In genomic region chr7:117021716-117022115, GRCm38 (mm10) we compare ENCODE assay signal across 9 mouse cellular contexts.
DNase-seq lines count a peak whose midpoint lies in the region; ATAC-seq and TF ChIP-seq lines count a peak whose summit lies in the region.
"Had no signal": no experiment of that assay in that cellular context is flagged by ENCODE, and none has a peak within 500 bp of the region (broad histone marks: within the 10 kb centered on the region; RNA-seq: fewer than 3 reads in every experiment).

No protein-coding gene starts in this region.

- DNase-seq in kidney, adult 2 months = peak; percentile 14
- DNase-seq in ES-E14 (ENCODE audit: low read depth, low spot score) = peak; percentile 54
- DNase-seq in adrenal gland, postnatal 25 days = peak; percentile 27
- peak; percentile 82 for DNase-seq in limb, embryonic 11.5 days (ENCODE audit: low spot score)

- in situ Hi-C loops in ES-E14 (cut with MboI; ENCODE audit: low sequenced_read_pairs in 2 of 2, unreplicated experiment in 2 of 2) = no loop called here

- 41% methylated on average over 4 of the region's 4 CpGs for WGBS in kidney, adult 2 months
- WGBS in kidney, embryonic 15.5 days = 53% methylated on average over 4 of the region's 4 CpGs
- WGBS in limb, embryonic 11.5 days = 61% methylated on average over 4 of the region's 4 CpGs
- WGBS in forebrain, embryonic 13.5 days = 62% methylated on average over 4 of the region's 4 CpGs

- no peak overlapping the region for H3K4me2 ChIP-seq in kidney, embryonic 15.5 days
- H3K4me2 ChIP-seq in limb, embryonic 11.5 days (ENCODE audit: low read depth, severe bottlenecking) = no peak overlapping the region
- H3K4me2 ChIP-seq in forebrain, embryonic 13.5 days = no peak overlapping the region
- H3K4me2 ChIP-seq: neural tube, embryonic 13.5 days had no signal

- no peak for ATAC-seq in kidney, embryonic 15.5 days (replicated peaks; ENCODE audit: low FRiP score)
- no peak for ATAC-seq in limb, embryonic 11.5 days (ENCODE audit: insufficient number of reproducible peaks, low FRiP score, low TSS enrichment, low read depth)
- no peak for ATAC-seq in megakaryocyte-erythroid progenitor cell, adult 5-6 weeks (replicated peaks; ENCODE audit: low FRiP score, low TSS enrichment, poor library complexity, severe bottlenecking)
- no peak for ATAC-seq in megakaryocyte, adult 5-6 weeks (ENCODE audit: poor library complexity, severe bottlenecking)
- ATAC-seq in forebrain, embryonic 13.5 days = no peak

- H3K4me3 ChIP-seq in kidney, adult 2 months (ENCODE audit: insufficient read depth, low read depth, low read length) = no peak overlapping the region
- H3K4me3 ChIP-seq in kidney, embryonic 15.5 days (replicated peaks) = no peak overlapping the region
- no peak overlapping the region for H3K4me3 ChIP-seq in ES-E14 (ENCODE audit: insufficient read depth in 1 of 2, low read depth in 1 of 2, low read length in 2 of 2, poor library complexity in 1 of 2, severe bottlenecking in 1 of 2)
- no peak overlapping the region for H3K4me3 ChIP-seq in limb, embryonic 11.5 days (ENCODE audit: low read depth, low read length)
- no peak overlapping the region for H3K4me3 ChIP-seq in forebrain, embryonic 13.5 days
- H3K4me3 ChIP-seq: neural tube, embryonic 13.5 days had no signal

- H3K27ac ChIP-seq in kidney, adult 2 months (ENCODE audit: insufficient read depth, low read depth, low read length) = no peak overlapping the region
- no peak overlapping the region for H3K27ac ChIP-seq in kidney, embryonic 15.5 days
- H3K27ac ChIP-seq in ES-E14 (ENCODE audit: insufficient read depth, low read depth, low read length, poor library complexity, severe bottlenecking) = no peak overlapping the region
- H3K27ac ChIP-seq in limb, embryonic 11.5 days (replicated peaks; ENCODE audit: low read depth, low read length) = no peak overlapping the region
- no peak overlapping the region for H3K27ac ChIP-seq in forebrain, embryonic 13.5 days
- H3K27ac ChIP-seq: neural tube, embryonic 13.5 days had no signal

- no peak for TF ChIP-seq POLR2A in kidney, adult 2 months (IDR thresholded peaks at IDR 0.05; ENCODE audit: low read depth, low read length)

- H3K9ac ChIP-seq in kidney, embryonic 15.5 days = no peak overlapping the region
- no peak overlapping the region for H3K9ac ChIP-seq in ES-E14 (ENCODE audit: insufficient read depth, low read depth, low read length, poor library complexity, severe bottlenecking)
- H3K9ac ChIP-seq in limb, embryonic 11.5 days (ENCODE audit: low read length) = no peak overlapping the region
- no peak overlapping the region for H3K9ac ChIP-seq in forebrain, embryonic 13.5 days
- H3K9ac ChIP-seq: neural tube, embryonic 13.5 days had no signal

- no peaks in the 10 kb centered on the region for H3K27me3 ChIP-seq in kidney, adult 2 months (replicated peaks; ENCODE audit: control insufficient read depth, insufficient read depth, low read length)
- H3K27me3 ChIP-seq in kidney, embryonic 15.5 days = no peaks in the 10 kb centered on the region
- no peaks in the 10 kb centered on the region for H3K27me3 ChIP-seq in limb, embryonic 11.5 days (ENCODE audit: control insufficient read depth, insufficient read depth, low read length)
- no peaks in the 10 kb centered on the region for H3K27me3 ChIP-seq in forebrain, embryonic 13.5 days
- H3K27me3 ChIP-seq: neural tube, embryonic 13.5 days had no signal

- no peaks in the 10 kb centered on the region for H3K36me3 ChIP-seq in kidney, adult 2 months (ENCODE audit: control insufficient read depth, insufficient read depth, low read length)
- H3K36me3 ChIP-seq in kidney, embryonic 15.5 days = no peaks in the 10 kb centered on the region
- no peaks in the 10 kb centered on the region for H3K36me3 ChIP-seq in ES-E14 (ENCODE audit: control insufficient read depth, insufficient read depth, low read length, poor library complexity, severe bottlenecking)
- no peaks in the 10 kb centered on the region for H3K36me3 ChIP-seq in limb, embryonic 11.5 days (ENCODE audit: control insufficient read depth, insufficient read depth, low read length)
- H3K36me3 ChIP-seq in forebrain, embryonic 13.5 days (ENCODE audit: poor library complexity, severe bottlenecking) = no peaks in the 10 kb centered on the region
- H3K36me3 ChIP-seq: neural tube, embryonic 13.5 days had no signal

- no peak for TF ChIP-seq CTCF in kidney, adult 2 months (conservative IDR thresholded peaks at IDR 0.05; ENCODE audit: insufficient read depth, insufficient read length, low read depth, low read length)

- H3K9me3 ChIP-seq in kidney, embryonic 15.5 days (replicated peaks) = no peaks in the 10 kb centered on the region
- no peaks in the 10 kb centered on the region for H3K9me3 ChIP-seq in ES-E14 (ENCODE audit: control insufficient read depth, insufficient read depth, low read depth, low read length)
- H3K9me3 ChIP-seq in limb, embryonic 11.5 days (ENCODE audit: control insufficient read depth, low read length) = no peaks in the 10 kb centered on the region
- H3K9me3 ChIP-seq in forebrain, embryonic 13.5 days (replicated peaks) = no peaks in the 10 kb centered on the region
- H3K9me3 ChIP-seq: neural tube, embryonic 13.5 days had no signal

- H3K4me1 ChIP-seq in kidney, adult 2 months (ENCODE audit: control insufficient read depth, insufficient read depth, low read length) = no peaks in the 10 kb centered on the region
- no peaks in the 10 kb centered on the region for H3K4me1 ChIP-seq in kidney, embryonic 15.5 days
- no peaks in the 10 kb centered on the region; a peak in 1 of 4 replicates for H3K4me1 ChIP-seq in ES-E14 (ENCODE audit: control insufficient read depth in 2 of 2, insufficient read depth in 2 of 2, low read length in 2 of 2, poor library complexity in 1 of 2)
- H3K4me1 ChIP-seq in limb, embryonic 11.5 days (ENCODE audit: control insufficient read depth, insufficient read depth, low read length) = no peaks in the 10 kb centered on the region
- H3K4me1 ChIP-seq in forebrain, embryonic 13.5 days = no peaks in the 10 kb centered on the region
- H3K4me1 ChIP-seq: neural tube, embryonic 13.5 days had no signal

TF ChIP-seq in ES-E14, 5 proteins besides CTCF, POLR2A, EP300 and RAD21:
- TF ChIP-seq CHD2 (IDR thresholded peaks at IDR 0.05; ENCODE audit: low read depth, low read length) (no peak), HCFC1 (IDR thresholded peaks at IDR 0.05; ENCODE audit: borderline replicate concordance, insufficient read depth, low read length) (no peak), ZNF384 (IDR thresholded peaks at IDR 0.05; ENCODE audit: low read depth, low read length) (no peak)

Comparison
In these comparisons a context has a peak if more than half of its experiments do, and no peak if none do; other contexts are left out.
1. DNase-seq: peak in every context shown above with its lines; median percentile 82 in limb, embryonic 11.5 days; 54 in ES-E14; 27 in adrenal gland, postnatal 25 days; 14 in kidney, adult 2 months.